Mouse (Mus musculus): ENCODE measurements around the gene L3mbtl3. TPM values are rescaled to one million over a fixed set of nuclear protein-coding genes. Genes with fewer than 3 reads are reported as not detected.

The L3mbtl3 gene
- polyA plus RNA-seq (2017; shearing (Covaris generic)) = 20.2 TPM

GRCm38 (mm10) chr10:26375790-26376545, at the start of gene L3mbtl3:
L3mbtl3 (minus strand) TSS chr10:26375971.

GRCm38 (mm10) chr10:26229488-26229887, 146.3 kb downstream of the L3mbtl3 start, which contains the start of gene Samd3:
Samd3 (plus strand) TSS chr10:26229707.

Other genes with a start within 250 kb of the L3mbtl3 start
- 0.60 TPM for gene Samd3, start 146.3 kb downstream of the L3mbtl3 start, polyA plus RNA-seq (2017; shearing (Covaris generic))